Mouse (Mus musculus) adrenal gland, adult 18-20 months (tissue): ENCODE results near the gene Gltp. TPM values are rescaled to one million over a fixed set of nuclear protein-coding genes. Genes with fewer than 3 reads are reported as not detected.

Experiments used
- DNase-seq, 2 experiments: peaks; one replicate each; pipeline ENCODE4 v3.0.0; 2021 to 2022; ENCODE audit warnings: low spot score in 2 of 2
- long read RNA-seq, 2 experiments: library from polyadenylated mRNA; stranded (forward); transcript quantifications; one replicate each; pipeline ENCODE4 v2.0.0; 2021
- total RNA-seq, 2 experiments: library from RNA; stranded (reverse); gene quantifications; 1 replicate in 1 of 2; 2 replicates in 1 of 2; pipeline ENCODE4 v1.2.3; 2021

Gltp gene
- 10 to 100 TPM; 40.7 to 49.2 TPM for total RNA-seq
- long read RNA-seq, experiment 1, transcript Gltp-201 (5 exons, 1,762 nt) = major isoform, 58 of 59 reads
- long read RNA-seq, experiment 1, partial matches to known transcripts = 1 of 59 reads
- long read RNA-seq, experiment 1, other reads (novel, unspliced or antisense) = 0 of 59 reads
- long read RNA-seq, experiment 2, transcript Gltp-201 (5 exons, 1,762 nt) = major isoform, 131 of 151 reads
- long read RNA-seq, experiment 2, partial matches to known transcripts = 3 of 151 reads
- long read RNA-seq, experiment 2, other reads (novel, unspliced or antisense) = 17 of 151 reads

DNA sequence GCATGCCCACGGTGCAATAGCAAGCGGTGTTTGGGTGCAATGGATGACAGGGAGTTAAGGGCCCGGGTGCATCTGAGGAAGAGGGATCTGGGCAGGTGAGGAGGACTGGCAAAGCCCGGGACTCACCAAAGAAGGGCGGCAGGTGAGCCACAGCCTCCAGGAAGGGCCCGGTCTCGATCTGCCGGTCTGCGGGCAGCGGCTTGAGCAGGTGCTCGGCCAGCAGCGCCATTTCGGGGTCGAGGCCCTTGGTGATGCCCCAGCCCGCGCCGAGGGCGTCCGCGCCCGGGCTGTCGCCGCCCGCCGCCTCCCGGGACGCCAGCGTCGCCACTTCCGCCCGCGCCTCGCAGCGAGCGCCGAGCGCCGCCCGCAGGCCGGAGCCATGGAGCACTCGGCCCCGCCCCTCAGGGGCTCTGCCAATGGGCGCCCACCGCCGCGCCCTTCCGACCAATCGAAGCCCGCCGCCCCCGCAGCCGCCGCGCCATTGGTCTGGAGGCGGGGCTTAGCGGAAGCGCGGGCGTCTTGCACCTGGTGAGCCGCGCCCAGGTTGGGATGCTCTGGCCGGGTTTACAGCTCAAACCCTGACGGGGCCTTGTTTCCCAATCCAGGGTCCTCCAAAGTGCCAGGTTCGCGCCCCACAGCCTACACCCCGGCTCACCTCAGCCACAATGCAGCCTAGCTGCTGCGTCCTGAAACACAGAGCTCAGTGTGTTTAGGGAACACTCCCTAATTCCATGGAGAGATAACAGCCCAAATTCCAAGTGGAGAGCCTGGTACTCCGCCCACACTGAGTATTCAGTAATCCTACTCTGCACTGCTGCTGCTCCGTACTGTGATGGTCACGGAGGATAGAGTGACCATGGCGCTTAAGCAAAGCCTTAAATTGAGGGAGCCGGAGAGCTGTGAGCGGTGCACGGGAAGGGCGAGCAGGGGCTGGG is at the start of gene Gltp:
TSS of gene Gltp (minus strand) at position 352 of the 935 bp plus-strand sequence.
- DNase-seq = peak; percentile 89 to 95

DNA sequence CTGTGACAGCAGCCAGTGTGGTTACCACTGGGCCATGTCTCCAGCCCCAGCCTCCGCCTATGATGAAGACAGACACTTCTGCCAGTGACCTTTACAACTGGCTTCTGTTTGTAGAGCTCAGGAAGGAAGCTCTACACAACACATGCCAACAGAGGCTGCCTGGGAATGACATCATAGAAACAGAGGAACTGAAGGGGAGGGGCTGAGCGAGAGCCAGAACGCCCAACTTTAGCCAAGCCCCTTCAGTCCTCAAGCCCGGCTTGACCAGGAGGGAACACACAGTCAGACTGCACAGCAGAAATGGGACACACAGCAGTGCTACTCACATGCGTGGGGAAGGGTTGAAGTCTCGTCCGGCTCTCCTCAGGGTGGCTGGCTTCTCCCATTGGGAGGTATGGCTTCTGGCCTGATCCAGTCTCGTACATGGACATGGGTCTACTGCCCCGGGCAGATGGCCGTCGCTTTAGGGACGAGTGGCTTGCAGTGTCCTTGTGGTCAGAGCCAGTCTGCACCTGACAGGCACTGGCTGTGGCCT is 48.0 kb upstream of the Gltp start:
- DNase-seq = no peak

DNA sequence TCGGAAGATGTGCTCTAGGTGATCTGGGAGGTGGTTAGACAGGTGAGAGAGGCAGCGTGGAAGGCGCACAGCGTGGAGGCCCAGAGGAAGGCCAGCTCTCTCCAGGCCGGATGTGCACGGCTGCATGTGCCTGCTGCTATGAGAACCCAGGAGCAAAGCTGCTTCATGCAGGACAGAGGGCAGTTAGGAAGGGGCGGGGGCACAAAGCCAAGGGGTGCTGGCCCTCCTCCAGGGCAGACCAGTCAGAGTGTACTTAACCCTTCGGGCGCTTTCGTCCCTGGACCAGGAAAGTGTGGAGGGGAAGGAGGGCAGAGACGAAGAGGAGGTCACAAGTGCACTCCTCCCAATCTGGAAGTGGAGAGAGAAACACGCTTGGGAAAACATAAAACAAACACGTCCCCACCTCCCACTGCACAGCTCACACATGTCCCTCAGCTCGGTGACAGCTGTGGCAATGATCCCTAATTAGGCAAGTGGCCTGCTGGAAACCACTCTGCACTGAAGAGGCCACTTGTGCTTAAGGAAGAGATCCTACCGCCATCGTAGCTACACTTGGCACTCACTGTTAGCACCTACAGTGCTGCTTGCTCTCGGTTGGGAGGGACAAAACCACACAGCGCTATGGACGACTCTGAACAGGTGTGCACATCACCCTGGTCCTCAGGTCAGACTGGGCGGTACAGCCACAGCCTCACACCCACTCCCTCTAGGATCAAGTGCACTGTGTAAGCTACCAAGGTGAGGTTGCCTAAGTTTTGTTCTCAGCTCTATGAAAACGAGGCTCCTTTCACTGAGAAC is 46.5 kb upstream of the Gltp start:
- no peak for DNase-seq

DNA sequence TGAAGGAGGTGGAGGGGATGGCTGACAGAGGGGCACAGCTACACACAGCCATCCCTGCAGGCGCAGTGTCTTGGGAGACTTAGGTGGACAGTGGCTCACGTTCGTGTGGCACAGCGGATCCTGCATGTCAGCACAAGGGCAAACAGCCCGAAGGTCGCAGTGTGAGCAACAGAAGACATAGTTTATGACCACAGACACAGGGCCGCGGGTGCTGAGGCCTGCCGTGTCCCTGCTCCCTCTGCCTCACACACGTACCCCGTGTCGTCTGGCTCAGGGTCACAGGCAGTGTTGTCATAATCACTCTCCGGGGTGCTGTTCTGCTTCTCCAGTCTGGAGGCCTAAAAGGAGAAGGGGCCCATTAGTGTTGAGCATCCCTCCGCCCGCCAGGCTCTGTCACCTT is 42.8 kb upstream of the Gltp start:
- DNase-seq = peak in 1 of 2 experiments; percentile 26

- no peak for DNase-seq
These were observed 41.2 kb upstream of the Gltp start for GRCm38 (mm10) chr5:114731969-114732368.

DNA sequence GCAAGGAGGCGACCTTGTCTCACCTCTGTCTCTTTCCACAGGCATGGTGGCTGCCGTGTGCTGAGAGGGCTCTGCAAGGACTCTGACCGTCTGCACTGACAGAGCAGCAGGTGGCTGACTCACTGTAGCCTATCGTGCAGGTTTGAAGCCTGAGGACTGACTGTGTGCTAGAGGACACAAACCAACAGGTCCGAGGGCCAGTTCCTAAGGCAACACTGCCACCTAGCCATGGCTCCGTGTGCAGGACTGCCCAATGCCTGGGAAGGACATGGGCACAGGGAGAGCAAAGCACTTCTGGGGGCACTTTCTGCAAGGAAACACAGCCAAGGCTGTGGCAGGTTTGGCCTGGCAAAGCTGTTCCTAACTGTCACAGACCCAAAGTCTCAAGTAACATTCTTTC is 40.7 kb upstream of the Gltp start:
- no peak for DNase-seq

DNA sequence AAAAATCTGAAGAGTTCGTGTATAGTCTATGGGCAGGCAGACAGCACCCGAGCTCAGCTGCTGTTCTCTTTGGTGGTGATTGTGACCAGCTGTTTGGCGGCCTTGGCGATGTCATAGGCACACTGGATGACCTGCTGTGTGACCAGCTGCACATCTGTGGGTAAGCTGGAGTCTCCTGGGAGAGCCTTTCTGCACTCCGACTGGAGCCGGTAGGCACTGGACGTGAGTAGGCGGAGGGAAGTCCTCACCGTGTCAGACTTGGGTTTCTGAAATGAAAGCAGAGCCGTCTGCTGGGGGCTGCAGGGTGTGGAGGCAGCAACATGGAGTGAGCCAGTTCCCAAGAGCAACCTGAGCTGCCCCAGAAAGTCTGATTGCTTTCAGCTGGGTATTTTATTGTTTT is 39.3 kb upstream of the Gltp start:
- DNase-seq = no peak

- DNase-seq = no peak
These were observed 37.4 kb upstream of the Gltp start for GRCm38 (mm10) chr5:114728160-114728559.

DNA sequence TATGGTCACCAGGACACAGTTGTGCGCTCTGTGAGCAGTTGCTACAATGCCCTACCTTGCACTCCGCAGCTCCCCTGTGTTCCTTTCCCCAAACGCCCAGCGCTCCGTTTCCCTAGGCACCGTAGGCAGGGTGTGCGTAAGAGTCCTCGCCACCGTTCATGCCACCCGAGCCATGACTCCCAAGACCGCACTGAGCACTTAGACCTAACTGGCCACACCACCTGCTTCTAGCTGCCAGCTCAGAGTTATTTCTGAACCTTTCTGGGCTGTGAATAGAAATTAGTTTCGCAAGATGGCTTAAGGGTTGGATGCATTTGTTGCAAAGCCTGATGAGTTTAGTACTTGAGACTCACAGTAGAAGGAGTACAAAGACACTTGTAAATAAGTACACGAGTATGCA is 32.1 kb upstream of the Gltp start:
- no peak for DNase-seq

DNA sequence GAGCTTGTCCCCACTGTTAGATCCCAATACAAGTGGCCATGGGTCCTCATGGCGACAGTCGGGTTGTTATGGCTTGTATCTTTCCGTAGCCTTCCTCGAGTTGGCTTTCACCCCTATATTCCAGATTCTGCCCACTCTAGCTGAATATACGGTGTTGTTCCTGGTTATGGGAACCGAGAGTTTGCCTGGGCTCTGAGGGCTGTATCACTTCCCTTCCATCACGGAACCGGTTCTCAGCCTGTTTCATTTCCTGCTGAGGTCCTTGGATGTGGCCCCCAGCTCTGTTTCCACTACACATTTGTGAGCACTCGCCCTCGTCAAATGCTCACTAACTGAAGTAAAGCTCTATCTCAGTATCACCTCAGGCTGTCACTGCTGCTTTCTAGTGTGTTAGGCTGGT is 31.2 kb upstream of the Gltp start:
- no peak for DNase-seq

DNA sequence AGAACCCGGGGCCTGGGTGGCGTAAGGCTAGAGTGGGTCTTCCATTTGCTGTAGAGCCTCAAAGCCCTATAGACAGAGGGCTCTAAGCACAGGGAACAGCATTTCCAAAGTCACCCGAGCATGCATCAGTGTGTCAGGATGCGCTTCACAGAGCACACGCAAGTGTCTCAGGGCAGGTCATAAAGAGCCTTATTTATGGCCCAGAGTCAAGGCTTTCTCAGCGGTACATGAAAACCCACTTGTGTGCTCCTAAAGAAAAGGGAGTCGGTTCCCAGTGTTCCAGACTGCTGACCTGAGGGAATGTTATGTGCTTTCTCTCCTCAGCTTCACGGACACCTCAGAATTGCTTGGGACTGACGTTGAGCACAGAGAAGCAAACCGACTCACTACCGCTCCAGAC is 30.0 kb upstream of the Gltp start:
- DNase-seq = no peak

GRCm38 (mm10) chr5:114719928-114720270 is 29.1 kb upstream of the Gltp start:
- no peak for DNase-seq

GRCm38 (mm10) chr5:114719003-114719927 is 28.5 kb upstream of the Gltp start:
- no peak for DNase-seq

DNA sequence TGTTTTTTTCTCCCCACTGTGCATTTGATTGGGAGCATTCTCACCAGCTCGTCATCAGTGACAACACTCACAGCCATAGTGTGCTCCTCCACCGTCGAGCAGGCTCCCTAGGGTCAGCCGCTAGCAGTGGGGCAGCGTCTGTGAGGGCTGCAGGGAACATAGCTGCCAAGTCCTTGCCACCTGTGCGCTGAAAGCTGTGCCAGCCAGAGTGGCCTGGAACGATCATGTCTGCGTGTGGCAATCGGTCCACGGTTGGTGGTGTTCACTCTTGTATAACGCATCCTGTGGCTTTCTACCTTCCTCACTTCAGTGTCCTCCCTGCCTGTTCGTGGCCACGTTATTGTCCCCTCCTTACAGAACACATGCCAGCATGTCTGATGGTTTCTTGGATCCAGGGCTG is 27.7 kb upstream of the Gltp start:
- no peak for DNase-seq

- no peak for DNase-seq
These were observed 27.2 kb upstream of the Gltp start for GRCm38 (mm10) chr5:114717937-114718336.

GRCm38 (mm10) chr5:114717292-114717691 is 26.5 kb upstream of the Gltp start:
- DNase-seq = no peak

GRCm38 (mm10) chr5:114714551-114714950 is 23.8 kb upstream of the Gltp start:
- no peak for DNase-seq

GRCm38 (mm10) chr5:114709357-114709756 is 18.6 kb upstream of the Gltp start:
- no peak for DNase-seq

GRCm38 (mm10) chr5:114708491-114708890 is 17.7 kb upstream of the Gltp start:
- no peak for DNase-seq
